Mouse (Mus musculus) lung, postnatal 14 days (tissue): ENCODE results near the gene Nr1i2.
A peak's percentile ranks its signal among the peaks of the same experiment; 100 is the strongest.
"Not testable (repeated sequence)": the region's sequence is repeated elsewhere in the genome, so short reads cannot be mapped to it uniquely, and the experiment has no call there.

Experiments used
- DNase-seq: peaks from one replicate; pipeline ENCODE4 v3.0.0; 2021

The Nr1i2 gene

DNA sequence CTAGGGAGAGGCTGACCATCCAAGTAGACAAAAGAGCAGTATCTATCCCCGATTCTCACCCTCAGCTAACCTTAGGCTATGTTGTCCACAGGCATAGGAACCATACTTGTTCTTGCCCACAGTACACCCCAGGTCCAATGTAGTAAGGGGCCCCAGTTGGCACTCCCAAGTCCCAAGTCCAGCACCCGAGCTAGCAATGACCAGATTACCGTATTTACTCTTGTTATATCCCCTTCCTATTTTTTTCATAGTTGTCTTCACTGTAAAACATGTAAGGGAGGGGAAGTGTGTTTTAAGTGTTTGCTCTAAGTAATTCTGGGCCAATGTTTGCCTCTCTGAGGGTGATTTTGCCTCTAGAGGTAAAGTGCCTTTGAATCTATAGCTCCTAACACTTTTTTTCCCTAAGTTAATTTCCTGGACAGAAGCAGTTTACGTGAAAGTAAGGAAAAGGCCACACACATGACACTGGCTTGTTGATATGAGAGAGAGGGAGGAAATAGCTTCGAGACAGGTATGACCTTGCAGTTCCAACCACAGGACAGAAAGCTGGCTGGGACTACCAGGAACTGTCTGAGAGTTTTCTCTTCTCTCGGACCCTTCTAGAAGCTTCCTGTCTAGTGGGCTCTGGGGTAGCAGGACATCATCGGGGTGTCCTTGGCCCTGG is at the start of gene Nr1i2:
Gene Nr1i2 (minus strand): TSS at position 140 of the 664 bp plus-strand sequence.
- no peak for DNase-seq

DNA sequence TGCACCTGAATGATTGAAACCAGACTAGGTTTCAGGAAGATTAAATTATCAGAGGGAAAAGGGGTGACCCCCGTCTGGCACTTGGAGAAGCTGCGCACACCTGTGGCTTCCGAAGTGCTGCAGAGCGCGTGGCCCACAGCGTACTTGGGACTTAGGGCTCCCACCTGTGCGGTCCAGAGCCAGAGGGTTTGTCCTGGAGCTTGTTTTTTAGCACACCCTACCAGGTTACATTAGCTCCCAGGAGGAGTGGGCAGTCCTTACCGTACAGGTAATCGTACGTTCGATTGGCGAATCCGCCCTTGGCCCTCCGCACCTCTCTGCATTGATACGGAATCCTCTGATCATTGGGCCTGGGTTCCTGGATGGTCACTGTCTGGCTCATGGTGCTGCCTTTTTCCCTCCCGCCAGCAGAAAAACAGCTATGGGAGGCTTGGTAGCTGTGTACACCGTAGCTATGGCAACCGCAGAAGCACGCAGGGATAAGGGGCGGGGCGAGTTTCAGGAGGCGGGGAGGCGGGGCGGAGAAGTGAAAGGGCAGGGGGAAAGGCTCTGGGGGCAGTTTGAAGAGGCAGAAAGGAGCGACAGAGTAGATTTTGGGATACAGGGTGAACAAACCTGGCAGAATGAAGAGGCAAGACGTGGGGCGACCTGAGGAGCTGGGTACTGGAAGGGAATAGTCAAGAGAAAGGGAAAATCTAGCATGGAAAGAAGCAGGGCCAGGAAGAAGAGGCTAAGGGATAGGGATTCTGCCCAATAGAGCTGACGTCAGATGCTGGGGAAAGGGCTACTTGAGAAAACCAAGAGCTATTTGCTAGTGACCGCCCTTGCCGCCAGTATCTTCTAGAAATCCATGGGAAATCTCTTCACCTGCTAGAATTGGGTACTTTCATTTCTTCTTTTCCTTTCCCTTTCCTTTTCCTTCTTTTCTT is 47.0 kb upstream of the Nr1i2 start, which contains the start of gene Maats1:
Gene Maats1 (minus strand): TSS at position 748 of the 929 bp plus-strand sequence.
- peak; percentile 82 for DNase-seq

DNA sequence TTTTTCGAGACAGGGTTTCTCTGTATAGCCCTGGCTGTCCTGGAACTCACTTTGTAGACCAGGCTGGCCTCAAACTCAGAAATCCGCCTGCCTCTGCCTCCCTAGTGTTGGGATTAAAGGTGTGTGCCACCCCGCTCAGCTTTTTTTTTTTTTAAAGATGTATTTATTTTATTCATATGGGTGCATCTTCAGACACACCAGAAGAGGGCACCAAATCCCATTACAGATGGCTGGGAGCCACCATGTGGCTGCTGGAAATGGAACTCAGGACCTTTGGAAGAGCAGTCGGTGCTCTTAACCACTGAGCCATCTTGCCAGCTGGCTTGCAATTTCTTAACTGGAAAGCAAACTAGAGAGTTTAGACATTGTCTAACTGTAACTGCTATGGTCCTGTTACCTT is 43.5 kb upstream of the Nr1i2 start:
- not testable (repeated sequence) for DNase-seq

DNA sequence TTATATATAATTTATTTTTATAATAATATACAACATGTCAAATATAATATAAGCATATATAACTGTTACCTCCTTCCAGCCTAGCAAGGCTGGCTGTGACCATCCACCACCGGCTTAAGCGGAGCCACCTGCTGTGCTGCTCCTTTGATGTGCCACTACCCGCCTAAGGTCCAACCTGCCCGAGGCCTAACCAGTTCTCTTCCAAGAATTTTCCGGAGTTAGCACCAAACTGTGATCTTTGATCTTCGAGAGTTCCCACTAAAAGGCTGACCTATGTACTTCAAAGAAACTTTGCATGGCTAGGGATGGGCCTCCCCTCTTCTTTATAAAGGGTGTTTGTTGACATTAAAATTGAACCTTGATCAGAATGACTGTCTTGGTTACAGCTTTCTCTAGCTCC is 39.8 kb upstream of the Nr1i2 start:
- DNase-seq: no peak

DNA sequence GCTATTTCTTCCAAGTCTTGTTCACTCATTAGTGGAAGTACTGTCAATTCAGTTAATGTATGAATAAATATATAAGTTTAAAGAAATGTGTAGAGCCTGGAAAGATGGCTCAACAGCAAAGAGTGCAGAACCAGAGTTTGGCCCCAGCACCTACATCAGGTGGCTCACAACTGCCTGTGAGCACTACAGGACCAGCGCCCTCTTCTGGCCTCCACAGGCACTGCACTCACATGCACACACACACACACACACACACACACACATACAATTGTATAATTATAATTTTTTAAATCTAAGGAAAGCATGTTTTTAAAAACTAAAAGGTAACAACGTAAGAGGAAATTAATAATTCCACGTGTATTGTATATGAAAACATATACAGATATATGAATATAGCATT is 34.7 kb upstream of the Nr1i2 start:
- DNase-seq: no peak

DNA sequence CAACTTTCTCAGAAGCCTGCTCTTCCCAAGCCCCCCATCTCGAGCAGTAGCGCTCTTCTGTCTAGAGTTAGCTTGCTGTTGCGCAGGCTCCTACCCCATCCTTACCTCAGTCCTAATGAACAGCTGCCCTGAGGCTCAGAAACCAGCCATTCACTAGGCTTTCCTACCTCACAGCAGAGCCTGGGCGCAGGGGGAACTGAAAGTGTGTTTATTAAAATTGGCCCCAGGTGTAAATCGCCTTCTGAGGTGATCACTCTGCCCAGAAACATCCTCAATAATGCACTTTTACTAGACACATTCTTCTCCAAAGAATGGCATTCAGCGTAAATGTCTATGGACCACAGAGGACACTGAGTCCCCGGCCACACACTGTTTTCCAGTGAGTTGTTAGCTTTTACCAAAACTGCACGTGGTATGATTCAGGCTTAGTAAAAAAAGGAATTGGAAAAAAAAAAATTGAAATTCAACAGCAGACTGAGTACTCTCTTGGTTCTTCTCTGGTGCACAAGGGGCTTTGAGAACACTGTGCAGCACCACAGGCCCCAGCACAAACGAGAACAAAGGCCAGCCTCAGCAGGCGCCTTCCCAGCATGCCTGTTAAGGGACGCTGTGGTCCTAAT is 32.3 kb upstream of the Nr1i2 start:
- DNase-seq: no peak

DNA sequence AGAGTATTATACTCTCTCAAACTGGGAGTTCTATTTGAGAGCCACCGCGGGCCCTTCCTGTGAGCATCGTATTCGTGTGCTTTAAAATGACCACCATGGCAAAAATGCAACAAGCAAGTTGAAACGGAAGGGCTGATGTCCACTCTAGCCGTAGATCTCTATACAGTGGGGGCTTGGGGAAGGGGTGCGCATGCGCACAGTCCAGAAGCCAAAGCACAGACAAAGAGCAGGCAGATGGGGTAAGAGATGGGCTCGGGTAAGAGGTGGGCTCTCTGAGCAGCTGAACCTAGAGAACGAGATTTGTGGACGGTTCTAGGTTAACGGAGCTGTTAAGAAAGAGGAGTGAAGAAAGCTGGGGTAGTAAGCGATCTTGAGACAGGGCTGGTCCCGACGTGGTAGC is 29.7 kb upstream of the Nr1i2 start:
- DNase-seq: no peak

DNA sequence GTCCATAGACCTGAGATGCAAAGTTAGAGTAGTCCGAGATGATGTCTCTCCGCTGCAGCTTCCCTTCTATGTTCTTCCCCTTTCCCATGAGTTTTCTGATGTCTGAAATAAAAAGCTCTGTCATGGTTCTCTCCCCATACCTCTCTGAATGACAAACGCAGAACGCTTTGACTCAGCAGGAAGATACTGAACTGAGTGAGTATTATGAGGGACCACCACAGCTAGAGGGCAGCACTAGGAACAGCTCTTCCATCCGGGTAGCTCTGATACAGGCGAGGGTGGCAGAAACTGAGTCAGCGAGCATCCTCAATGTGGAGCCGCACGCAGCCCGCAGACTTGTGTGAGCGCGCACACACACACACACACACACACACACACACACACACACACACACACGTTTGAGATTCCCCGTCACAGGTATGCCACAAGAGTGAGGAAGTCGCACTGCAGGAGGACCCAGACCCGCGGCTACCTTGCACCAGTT is 26.9 kb upstream of the Nr1i2 start:
- peak; percentile 65 for DNase-seq

DNA sequence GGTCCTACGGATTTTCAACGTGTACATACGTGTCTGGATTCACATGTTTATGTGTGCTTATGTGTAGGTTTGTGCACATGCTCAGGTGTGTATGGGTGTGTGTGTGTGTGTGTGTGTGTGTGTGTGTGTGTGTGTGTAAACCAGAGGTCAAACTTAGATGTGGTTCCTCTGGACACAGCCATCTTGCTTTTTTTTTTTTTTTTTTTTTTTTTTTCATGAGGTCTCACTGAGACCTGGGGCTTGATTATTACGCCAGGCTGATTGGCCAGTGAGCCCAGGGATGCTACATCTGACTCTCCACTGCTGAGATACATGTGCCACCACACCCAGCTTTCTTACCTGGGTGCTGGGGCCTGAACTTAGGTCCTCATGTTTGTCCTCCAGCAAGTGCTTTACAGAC is 24.5 kb upstream of the Nr1i2 start:
- no peak for DNase-seq

DNA sequence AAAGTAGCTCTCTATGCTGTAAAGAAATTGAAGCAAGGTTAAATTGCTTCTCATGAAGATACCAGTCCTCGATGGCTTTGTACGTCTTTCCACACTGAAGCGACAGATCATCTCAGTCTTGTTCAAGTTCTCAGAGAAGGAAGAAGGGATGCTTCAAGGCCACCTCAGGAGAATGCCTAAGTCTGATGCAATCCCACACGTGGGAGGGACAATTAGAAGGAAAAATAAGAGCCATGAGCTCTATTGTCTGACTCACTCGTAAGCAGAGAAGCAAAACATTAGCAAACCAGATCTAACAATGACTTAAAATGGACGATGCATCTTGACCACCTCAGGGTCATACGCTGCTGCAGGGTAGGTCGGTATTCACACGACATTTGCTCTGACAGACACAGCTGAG is 23.9 kb upstream of the Nr1i2 start:
- no peak for DNase-seq

DNA sequence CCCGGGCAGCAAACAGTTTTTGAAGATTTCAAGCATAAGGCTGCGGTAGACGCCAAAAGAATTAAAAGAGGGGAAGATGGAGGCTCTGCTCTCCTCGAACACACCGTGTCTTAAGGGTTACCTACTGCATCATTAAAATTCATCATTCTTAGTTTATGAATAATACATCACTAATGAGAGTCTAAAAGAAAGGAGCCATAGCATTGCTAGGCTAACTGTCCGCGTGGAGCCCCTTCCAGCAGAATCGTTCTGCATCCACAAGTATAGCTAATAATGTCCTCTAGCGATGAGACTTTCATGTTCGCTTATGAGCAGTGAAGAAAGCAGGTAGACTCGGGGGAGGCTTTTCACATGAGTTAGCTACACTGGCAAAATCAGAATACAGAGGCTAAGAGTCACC is 13.6 kb upstream of the Nr1i2 start:
- no peak for DNase-seq

DNA sequence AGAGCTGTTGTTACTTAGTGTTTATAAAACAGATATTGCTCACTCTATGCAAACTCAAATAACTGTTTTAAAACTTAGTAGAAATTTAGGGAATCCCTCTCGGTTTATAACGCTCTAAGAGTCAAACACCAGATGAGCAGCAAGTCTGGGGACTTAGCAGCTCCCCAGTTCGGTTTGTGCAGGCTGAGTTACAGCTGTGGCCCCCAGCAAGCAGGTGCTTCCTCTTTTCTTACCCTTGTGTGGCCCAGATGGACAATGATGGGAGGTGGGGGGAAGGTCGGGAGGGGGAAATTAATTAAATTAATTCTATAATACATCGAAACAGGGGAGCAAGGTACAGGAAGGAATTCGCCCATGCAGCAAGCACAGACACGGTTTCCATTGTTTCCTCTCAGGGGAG is 13.0 kb upstream of the Nr1i2 start:
- no peak for DNase-seq

DNA sequence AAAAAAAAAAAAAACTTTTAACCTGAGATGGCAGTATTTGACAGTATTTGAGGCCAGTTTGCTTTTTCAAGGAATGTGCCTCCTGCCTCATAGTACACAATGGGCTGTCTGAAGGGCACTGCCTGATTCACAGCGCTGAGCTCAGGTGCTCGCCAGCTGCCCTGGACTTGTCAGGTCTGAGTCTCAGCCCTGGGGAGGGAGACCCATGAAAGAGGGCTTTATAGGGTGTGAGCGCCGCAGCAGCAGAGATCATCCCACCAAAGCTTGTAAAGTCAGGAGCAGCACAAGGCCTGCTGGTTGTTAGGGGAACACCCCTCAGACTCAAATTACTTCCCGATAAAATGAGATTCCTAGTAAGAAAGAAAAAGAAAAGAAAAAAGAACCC is 12.6 kb upstream of the Nr1i2 start:
- DNase-seq: no peak

DNA sequence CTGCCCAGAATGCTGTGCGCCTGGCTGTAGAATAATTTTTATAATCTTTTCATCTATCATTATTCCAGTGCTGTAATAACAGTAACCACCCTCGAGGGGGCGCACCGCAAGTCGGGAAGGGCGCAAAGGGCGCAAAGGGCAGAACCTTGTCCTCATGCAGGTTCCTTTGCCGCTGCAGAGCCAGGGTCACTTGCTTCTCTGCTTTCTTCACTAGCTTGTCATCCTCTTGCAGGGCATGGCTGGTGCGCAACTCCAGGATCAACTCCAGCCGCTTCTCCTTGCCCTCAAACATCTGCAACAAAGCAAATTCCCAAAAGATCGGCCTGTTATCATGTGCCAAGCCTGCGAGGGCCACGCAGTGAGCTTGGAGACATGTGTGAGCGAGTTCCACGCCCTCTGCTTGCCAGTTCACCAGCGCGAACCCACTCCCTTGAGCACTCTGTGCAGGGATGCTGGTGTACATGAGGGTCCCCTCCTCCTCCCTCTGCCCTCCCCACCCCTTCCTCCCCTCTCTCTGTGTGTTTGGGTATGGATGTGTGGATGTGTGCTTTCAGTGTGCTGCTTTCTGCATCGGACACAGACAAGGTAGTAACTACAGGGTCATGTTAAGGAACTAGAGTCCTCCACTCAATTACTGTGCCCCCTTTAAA is 12.1 kb upstream of the Nr1i2 start:
- peak; percentile 28 for DNase-seq

DNA sequence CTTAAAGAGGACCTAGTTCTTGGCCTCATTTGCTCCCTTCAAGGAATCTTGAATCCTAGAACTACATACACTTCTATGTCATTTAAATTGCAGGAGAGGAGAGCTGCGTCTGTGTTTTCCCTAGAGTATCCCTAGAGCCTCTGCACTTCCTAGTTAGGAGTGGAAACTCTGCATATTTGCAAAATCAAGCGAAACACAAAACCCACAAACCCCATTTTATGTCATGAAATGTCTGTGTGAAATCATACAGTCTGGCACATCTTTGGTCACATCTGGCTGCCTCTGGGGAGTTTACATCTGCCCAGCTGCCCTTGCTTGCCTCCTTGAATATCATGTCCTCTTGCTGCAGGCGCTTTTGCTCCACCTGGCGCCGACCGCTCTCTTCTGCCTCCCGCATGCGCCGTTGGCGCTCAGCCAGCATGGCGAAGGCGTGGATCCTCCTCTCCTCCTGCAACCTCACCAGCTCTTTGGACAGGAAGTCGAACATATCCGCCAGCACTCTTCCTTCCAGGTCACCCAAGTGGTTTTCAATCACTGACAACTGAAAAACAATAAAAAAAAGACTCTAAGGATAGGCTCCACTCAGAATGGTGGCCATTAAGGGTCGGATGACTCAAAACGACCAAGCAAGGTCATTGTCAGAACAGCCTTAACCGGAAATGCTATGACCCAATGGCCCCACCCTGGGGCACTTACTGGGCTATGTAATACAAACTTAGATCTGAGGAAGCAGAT is 10.0 kb upstream of the Nr1i2 start:
- peak; percentile 58 for DNase-seq

DNA sequence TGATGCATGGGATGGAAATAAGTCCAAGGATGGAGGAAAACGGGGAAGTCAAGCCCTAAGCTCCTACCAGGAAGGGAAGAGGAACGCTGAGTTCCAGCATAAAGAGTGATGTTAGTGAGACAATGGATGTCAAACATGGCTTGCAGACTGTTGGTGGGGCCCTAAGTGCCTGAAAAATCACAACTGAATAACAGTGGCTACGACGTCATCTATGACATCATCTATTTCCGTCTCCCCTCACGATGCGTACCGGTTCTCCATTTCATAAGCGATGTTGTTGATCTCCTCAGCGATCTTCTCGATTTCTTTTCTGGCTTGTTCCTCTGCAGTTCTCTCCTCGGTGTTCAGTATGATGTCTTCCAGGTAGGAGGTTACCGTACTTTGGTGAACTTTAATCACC is 7.7 kb upstream of the Nr1i2 start:
- DNase-seq: no peak

DNA sequence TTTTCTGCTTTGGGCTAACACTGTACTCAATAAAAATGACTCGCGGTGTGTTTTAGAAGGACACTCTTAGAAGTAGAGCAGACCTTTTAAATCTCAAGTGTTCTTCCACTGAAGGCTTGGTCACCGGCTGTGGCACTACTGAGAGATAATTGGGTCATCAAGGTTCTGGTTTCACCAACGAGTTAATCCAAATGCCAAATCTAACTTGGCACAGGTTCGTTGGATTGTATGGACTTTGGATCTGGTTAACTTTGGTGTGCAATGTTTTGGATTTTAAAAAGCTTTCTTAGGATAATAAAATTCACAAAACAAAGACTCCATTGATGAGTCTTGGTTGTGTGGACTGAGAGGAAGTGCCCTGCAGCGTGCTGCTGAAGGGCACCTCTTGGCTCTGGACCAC is 3.8 kb upstream of the Nr1i2 start:
- DNase-seq: no peak

DNA sequence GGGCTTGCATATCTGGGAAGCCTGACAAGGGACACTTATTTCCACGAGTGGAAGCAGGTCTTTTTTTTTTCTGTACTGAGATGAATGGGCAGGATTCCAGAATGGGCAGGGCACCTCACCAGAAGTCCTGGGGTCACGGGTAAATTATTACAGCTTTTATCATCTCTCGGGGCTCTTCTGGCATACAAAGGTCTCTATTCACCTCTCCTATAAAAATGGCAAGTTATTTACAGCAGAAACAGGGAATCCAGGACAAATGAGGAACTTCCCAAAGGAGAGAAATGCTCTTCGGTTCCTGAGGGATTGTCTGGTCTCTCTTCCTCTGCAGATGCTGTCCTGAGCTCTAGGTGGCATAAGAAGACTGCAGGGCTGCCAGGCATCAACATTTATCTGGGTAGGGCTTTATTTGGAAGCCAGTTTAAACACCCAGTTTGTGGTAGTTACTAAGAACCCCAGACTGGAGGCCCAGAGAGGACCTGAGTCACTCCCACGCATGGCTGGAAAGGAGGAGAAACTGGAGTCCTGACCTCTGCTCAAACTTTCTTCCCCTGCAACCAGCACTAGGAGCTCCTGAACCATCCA is 816 bp upstream of the Nr1i2 start:
- DNase-seq: no peak

DNA sequence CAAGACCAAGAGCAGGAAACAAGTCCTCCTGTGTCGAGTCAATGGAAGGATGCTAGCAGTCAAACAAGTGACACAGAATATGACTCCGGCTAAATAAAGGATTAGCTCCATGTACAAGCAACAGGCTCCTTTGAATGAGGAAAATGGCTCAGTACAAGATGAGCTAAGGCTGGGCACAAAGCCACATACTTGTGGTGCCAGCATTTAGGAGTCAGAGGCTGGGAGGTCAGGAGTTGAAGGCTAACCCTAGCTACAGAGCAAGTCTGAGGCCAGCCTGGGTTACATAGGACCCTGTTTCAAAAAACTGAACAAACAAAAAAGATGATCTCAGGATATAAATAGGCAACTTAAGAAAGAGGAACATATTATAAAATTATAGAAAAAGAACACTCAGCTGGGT is 4.5 kb downstream of the Nr1i2 start:
- DNase-seq: no peak

DNA sequence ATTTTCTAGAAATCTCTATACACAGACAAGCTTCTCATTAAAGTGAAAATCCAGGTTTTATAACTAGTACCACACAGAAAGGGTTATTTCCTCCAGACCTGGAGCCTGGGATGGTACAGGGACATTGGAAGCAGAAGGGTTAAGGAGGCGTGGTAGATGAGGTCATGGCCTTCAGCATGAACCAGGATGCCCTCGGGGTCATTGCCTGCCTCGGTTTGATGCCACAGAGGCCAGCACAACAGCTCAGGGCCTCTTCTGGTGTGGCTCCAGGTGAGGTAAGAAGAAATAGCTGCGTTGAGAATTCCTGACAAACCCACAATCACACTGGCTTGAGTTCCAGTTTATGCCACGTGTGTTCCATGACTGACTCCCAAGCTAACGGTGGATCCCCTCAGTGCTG is 5.8 kb downstream of the Nr1i2 start:
- DNase-seq: no peak

DNA sequence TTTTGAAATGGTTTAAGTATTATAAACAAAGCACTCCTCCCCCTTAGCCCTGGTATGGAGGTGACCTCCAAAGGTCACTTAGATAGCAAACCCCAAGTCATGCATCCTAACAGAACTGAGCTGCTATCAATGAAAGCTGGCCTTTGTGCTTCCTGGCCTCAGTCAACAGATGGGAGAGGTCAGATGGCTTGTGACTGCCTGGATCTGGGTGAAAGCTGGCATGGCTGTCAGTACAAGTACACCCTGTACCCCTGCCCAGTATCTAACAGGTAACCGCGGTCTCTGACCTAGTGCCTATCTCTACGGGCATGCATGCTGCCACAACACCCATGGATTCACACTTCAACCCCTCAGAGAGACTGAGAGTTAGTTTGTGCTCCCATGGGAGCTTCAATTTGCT is 6.9 kb downstream of the Nr1i2 start:
- DNase-seq: no peak

DNA sequence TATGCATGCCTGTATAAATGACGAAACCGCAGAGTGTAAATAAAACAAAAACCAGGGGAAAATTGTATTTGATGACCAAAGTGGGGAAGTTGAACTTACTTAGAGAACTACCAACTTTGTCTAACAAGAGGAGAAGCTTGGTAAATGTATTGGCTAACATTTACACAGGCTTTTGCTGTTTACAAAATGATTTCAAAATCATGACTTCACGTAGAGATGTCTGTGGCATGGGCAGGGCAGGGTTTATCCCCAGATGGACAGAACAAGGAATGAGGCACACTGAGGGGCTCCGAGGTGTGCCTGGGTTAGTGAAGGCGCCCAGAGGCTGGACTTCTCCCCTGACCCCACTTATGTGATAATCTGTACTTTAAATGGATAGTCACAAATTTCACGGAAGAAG is 7.3 kb downstream of the Nr1i2 start:
- DNase-seq: no peak
